Mouse (Mus musculus) small intestine, adult 2 months (tissue): ENCODE results near the gene Map1s. TPM values are rescaled to one million over a fixed set of nuclear protein-coding genes. Genes with fewer than 3 reads are reported as not detected.

Source experiments
- H3K27ac ChIP-seq: fragments of 200-500 bp; 2 replicates; pipeline ENCODE4 v1.5.1; 2012; ENCODE audit warnings: low read depth, low read length, control low read depth, inconsistent platforms; ENCODE audit not compliant: insufficient read depth
- H3K27me3 ChIP-seq: fragments of 200-500 bp; 2 replicates; pipeline ENCODE4 v1.6.1; 2012; ENCODE audit warnings: mild to moderate bottlenecking, moderate library complexity, low read length, inconsistent platforms; ENCODE audit not compliant: control insufficient read depth, insufficient read depth
- H3K36me3 ChIP-seq: fragments of 200-500 bp; 2 replicates; pipeline ENCODE4 v1.6.1; 2012; ENCODE audit warnings: mild to moderate bottlenecking, low read length, control low read depth, inconsistent platforms; ENCODE audit not compliant: control insufficient read depth, insufficient read depth
- H3K4me1 ChIP-seq: fragments of 200-500 bp; 2 replicates; pipeline ENCODE4 v1.6.1; 2012; ENCODE audit warnings: low read length, inconsistent platforms, mixed read lengths; ENCODE audit not compliant: control insufficient read depth, insufficient read depth, insufficient read length
- H3K4me3 ChIP-seq: fragments of 200-500 bp; 2 replicates; pipeline ENCODE4 v1.5.1; 2012; ENCODE audit warnings: low read depth, mild to moderate bottlenecking, control low read depth, inconsistent platforms, low read length, moderate library complexity
- CTCF ChIP-seq: fragments of 200-500 bp; IDR thresholded peaks from 2 replicates; pipeline ENCODE4 v1.5.1; 2012; ENCODE audit warnings: low read depth, mild to moderate bottlenecking, control low read depth, inconsistent platforms, low read length, moderate library complexity, mixed read lengths; ENCODE audit not compliant: insufficient replicate concordance, insufficient read length; ENCODE audit errors: extremely low read depth
- POLR2A ChIP-seq: fragments of 200-500 bp; IDR thresholded peaks from 2 replicates; pipeline ENCODE4 v1.6.1; 2012; ENCODE audit warnings: low read depth, mild to moderate bottlenecking, control low read depth, inconsistent platforms, low read length, moderate library complexity
- WGBS: fragments of 180-500 bp; shearing (Covaris S2); methylation state at CpG from one replicate; pipeline ENCODE4 v1.1.7; 2018; 5-methylcytosine and 5-hydroxymethylcytosine counted together
- polyA plus RNA-seq: library from polyadenylated mRNA; depleted of rRNA; stranded (reverse); fragments of >200 nt; gene quantifications from 2 replicates; pipeline ENCODE4 v1.2.3, GENCODE M21; 2012

Map1s gene
- polyA plus RNA-seq, 1 experiment: 32.9 TPM

DNA sequence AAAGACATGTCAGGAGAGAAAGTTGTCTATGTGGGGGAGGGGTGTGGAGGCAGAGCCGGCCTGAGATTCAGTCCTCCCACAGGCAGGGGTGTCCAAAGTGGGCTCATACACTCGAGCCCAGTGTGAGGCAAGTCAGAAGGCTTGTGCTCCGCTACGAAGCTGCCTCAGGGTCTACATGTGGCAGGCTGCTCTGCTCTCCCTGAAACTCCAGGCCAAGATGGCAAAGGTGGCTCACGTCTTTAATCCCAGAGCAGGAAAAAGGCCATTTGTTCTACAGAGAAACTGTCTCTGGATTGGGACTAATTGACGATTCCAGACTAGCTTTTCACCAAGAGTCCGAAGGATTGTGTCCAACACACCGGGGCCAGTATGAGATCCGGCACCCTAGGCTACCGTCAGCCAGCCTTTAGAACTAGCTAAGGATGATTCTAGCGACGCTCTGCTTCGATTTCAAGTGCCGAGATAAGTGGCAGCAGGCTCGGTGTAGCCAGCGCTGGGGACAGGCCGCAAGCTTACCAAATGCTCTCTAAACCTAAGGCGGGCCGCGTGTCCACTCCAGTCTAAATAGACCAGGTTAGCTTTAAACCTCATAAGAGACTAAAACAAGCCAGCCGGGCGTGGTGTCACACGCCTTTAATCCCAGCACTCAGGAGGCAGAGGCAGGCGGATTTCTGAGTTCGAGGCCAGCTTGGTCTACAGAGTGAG, 9.3 kb upstream of the Map1s start:
- peaks cover 17% of the 10 kb centered on the region for H3K36me3 ChIP-seq
- TF ChIP-seq POLR2A (no peak), CTCF (no peak)
- no peak overlapping the region for H3K27ac ChIP-seq
- H3K4me3 ChIP-seq: peak overlapping the region; percentile 96
- 2% methylated on average over 25 of the region's 25 CpGs for WGBS
- peaks cover 14% of the 10 kb centered on the region for H3K27me3 ChIP-seq
- H3K4me1 ChIP-seq: peaks cover 20% of the 10 kb centered on the region

GRCm38 (mm10) chr8:70897021-70897680, 8.6 kb upstream of the Map1s start, which contains the start of gene Rpl18a:
Gene Rpl18a, minus strand, starts transcription at chr8:70897412.
- Histone ChIP-seq H3K27ac (peak within 1 kb of the TSS; percentile 74), H3K36me3 (peaks cover 17% of the 10 kb centered on the region), H3K4me1 (peaks cover 13% of the 10 kb centered on the region), H3K27me3 (peaks cover 10% of the 10 kb centered on the region), H3K4me3 (peak within 1 kb of the TSS; percentile 96)
- WGBS: under 1% methylated on average over 60 of the region's 60 CpGs
- no peak for TF ChIP-seq CTCF
- TF ChIP-seq POLR2A: peak; percentile 88

- Histone ChIP-seq H3K27me3 (peaks cover 3% of the 10 kb centered on the region; the same call in 1 of the 2 replicates), H3K36me3 (peaks cover 17% of the 10 kb centered on the region), H3K27ac (peak overlapping the region; percentile 74), H3K4me3 (peak overlapping the region; percentile 64), H3K4me1 (peaks cover 6% of the 10 kb centered on the region)
- TF ChIP-seq POLR2A: no peak
- TF ChIP-seq CTCF: peak; percentile 97
- WGBS: under 1% methylated on average over 20 of the region's 20 CpGs
These were observed 7.9 kb upstream of the Map1s start for GRCm38 (mm10) chr8:70897681-70898413.

DNA sequence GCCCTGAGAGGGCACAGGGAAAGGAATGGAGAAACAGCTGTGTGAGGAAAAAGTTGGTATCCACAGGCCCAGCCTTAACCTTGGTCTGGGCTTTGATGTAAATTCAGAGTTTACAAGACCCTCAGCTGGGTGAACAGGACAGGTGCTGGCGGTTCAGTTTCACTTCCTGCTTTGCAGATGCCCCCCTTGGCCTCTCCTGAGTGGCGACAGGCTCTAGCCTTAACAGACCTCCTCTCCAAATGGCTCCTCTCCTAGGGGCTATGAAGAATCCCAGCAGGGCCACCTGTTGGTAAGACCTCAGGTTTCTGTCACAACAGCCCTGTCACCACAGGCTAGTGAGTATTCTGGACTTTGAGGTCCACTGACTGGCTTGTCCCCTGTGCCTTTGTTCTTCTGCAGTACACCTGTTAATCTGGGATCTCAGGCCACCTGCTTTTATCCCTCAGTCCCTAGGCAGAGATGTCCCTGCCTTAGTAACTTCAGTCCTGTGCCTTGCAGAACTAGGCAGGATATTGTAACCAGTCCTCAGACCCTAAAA, 7.0 kb upstream of the Map1s start:
- H3K4me1 ChIP-seq: peaks cover 6% of the 10 kb centered on the region
- H3K36me3 ChIP-seq: peaks cover 17% of the 10 kb centered on the region
- no peaks in the 10 kb centered on the region for H3K27me3 ChIP-seq
- 54% methylated on average over 2 of the region's 2 CpGs for WGBS
- no peak overlapping the region for H3K27ac ChIP-seq
- no peak for TF ChIP-seq POLR2A
- no peak for TF ChIP-seq CTCF
- H3K4me3 ChIP-seq: no peak overlapping the region

DNA sequence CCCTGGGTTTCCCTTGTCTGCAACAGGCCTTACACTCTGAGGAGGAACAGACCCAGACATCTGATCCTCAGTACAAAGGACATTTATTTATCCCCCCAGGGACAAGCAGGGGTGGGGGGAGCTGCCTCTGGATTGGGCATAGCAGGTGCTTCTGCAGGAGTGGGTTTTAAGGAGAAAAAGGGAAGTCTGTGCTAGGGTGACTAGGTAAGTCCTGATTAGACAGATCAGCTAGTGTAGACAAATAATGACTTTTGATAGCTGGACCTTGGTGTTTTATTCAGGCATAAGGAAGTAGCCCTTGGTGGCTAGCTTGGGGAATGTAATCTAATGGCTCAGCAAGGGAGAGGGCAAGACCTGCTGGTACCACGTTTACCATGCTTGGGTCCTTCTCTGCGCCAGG, 6.5 kb upstream of the Map1s start:
- TF ChIP-seq POLR2A (no peak), CTCF (no peak)
- peaks cover 6% of the 10 kb centered on the region for H3K4me1 ChIP-seq
- H3K27ac ChIP-seq: no peak overlapping the region
- no peak overlapping the region for H3K4me3 ChIP-seq
- H3K27me3 ChIP-seq: no peaks in the 10 kb centered on the region
- WGBS: 75% methylated on average over 2 of the region's 2 CpGs
- peaks cover 15% of the 10 kb centered on the region for H3K36me3 ChIP-seq

DNA sequence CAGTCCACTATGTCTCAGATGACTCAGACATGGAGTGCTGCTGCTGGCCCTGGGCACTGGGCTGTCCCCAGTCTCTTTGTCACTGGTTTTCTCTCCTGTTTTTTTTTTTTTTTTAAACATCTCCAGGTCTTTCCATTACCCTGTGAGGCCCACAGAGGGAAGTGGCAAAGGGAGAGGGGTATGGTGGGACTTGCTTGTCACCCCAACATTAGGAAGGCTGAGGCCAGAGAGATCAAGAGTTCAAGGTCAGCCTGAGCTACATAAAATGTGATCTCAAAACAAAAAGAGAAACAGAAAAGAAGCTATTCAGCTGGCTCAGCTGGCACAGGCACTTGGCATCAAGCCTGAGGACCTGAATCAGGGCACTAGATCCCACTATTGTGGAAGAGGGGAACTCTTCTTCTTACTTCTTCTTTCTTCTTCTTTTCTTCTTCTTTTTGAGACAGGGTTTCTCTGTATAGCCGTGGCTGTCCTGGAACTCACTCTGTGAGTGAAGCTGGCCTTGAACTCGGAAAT, 4.8 kb upstream of the Map1s start:
- H3K27me3 ChIP-seq: no peaks in the 10 kb centered on the region
- no peak for TF ChIP-seq POLR2A
- no peak for TF ChIP-seq CTCF
- 84% methylated on average over 2 of the region's 2 CpGs for WGBS
- H3K4me3 ChIP-seq: no peak overlapping the region
- H3K36me3 ChIP-seq: 0 out of 2 replicates have a peak, but pooled peaks cover under 1% of the 10 kb centered on the region
- no peak overlapping the region for H3K27ac ChIP-seq
- H3K4me1 ChIP-seq: peaks cover 7% of the 10 kb centered on the region

DNA sequence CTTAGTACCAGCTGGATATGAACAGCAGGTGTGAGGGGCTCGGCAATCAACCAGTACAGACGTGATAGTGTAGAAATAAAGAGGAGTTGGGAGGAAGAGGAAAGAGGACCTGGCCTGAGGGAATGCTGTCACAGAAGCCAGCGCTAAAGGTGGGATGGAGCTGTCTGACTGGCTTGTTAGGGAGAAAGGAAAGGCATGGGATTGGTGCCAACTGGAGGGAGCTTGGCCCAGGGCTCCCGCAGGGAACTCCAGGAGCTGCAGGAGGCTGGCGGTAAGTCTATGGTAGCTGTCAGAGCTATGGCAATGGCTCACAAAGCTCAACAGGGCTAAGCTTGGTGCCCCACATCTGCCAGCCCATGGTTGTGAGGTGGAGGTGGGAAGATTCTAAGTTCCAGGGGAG, 3.5 kb upstream of the Map1s start:
- no peaks in the 10 kb centered on the region for H3K36me3 ChIP-seq
- 34% methylated on average over 5 of the region's 5 CpGs for WGBS
- TF ChIP-seq CTCF (no peak), POLR2A (no peak)
- H3K4me3 ChIP-seq: no peak overlapping the region
- peaks cover 3% of the 10 kb centered on the region for H3K4me1 ChIP-seq
- H3K27me3 ChIP-seq: no peaks in the 10 kb centered on the region
- no peak overlapping the region for H3K27ac ChIP-seq
